Mouse (Mus musculus) C2C12 (cell line): ENCODE results near the gene Smim23. TPM values are rescaled to one million over a fixed set of nuclear protein-coding genes. Genes with fewer than 3 reads are reported as not detected.

Experiments used
- H3K27me3 ChIP-seq: one replicate; pipeline ENCODE4 v1.6.1; 2011; ENCODE audit not compliant: control insufficient read depth, insufficient read depth, insufficient read length
- H3K36me3 ChIP-seq: one replicate; pipeline ENCODE4 v1.6.1; 2011; ENCODE audit not compliant: control insufficient read depth, insufficient read depth
- H3K4me3 ChIP-seq: one replicate; pipeline ENCODE4 v1.5.1; 2011; ENCODE audit warnings: mild to moderate bottlenecking, control low read depth; ENCODE audit not compliant: poor library complexity, insufficient read depth, severe bottlenecking
- H3K79me2 ChIP-seq: one replicate; pipeline ENCODE4 v1.6.1; 2011; ENCODE audit not compliant: control insufficient read depth, insufficient read depth
- H3K79me3 ChIP-seq: one replicate; pipeline ENCODE4 v1.6.1; 2011; ENCODE audit warnings: low read depth, control low read depth
- H3ac ChIP-seq: one replicate; pipeline ENCODE3; 2011; ENCODE audit warnings: low read depth; ENCODE audit not compliant: control insufficient read depth, insufficient read length
- CEBPB ChIP-seq: IDR thresholded peaks from one replicate; pipeline ENCODE4 v1.6.1; 2011; ENCODE audit warnings: low read depth, mild to moderate bottlenecking, control low read depth, moderate library complexity
- CTCF ChIP-seq: IDR thresholded peaks from one replicate; pipeline ENCODE4 v1.5.1; 2011; ENCODE audit not compliant: control insufficient read depth, insufficient read depth, insufficient read length
- FOSL1 ChIP-seq: IDR thresholded peaks from one replicate; pipeline ENCODE4 v1.8.0; 2011; ENCODE audit warnings: mild to moderate bottlenecking, low read length; ENCODE audit not compliant: poor library complexity, insufficient read depth, severe bottlenecking
- MAX ChIP-seq: IDR thresholded peaks from one replicate; pipeline ENCODE4 v1.6.1; 2011; ENCODE audit warnings: mild to moderate bottlenecking, control low read depth
- MYOD1 ChIP-seq: IDR thresholded peaks from one replicate; pipeline ENCODE4 v1.6.1; 2011; ENCODE audit warnings: low read depth; ENCODE audit not compliant: control insufficient read depth, insufficient read length
- MYOG ChIP-seq: IDR thresholded peaks from one replicate; pipeline ENCODE4 v1.6.1; 2011; ENCODE audit not compliant: control insufficient read depth, insufficient read length; ENCODE audit errors: extremely low read depth
- USF1 ChIP-seq: IDR thresholded peaks from one replicate; pipeline ENCODE4 v1.6.1; 2011; ENCODE audit warnings: low read depth, mild to moderate bottlenecking, control low read depth, moderate library complexity
- polyA plus RNA-seq: library from polyadenylated mRNA; unstranded; fragments of >200 nt; fragmentation: generic; extraction: Trizol; gene quantifications from one replicate; pipeline ENCODE4 v1.2.1, GENCODE M21; 2012; ENCODE audit warnings: missing spikeins

The Smim23 gene
- polyA plus RNA-seq, 1 experiment = not detected

GRCm38 (mm10) chr11:32805958-32806357, 18.4 kb downstream of the Smim23 start:
- no peaks in the 10 kb centered on the region for H3K79me2 ChIP-seq
- H3K4me3 ChIP-seq = no peak overlapping the region
- peaks cover 16% of the 10 kb centered on the region for H3K27me3 ChIP-seq
- no peak for TF ChIP-seq MAX
- TF ChIP-seq CEBPB = no peak
- TF ChIP-seq USF1 = no peak
- no peak for TF ChIP-seq MYOG
- no peaks in the 10 kb centered on the region for H3K79me3 ChIP-seq
- H3K36me3 ChIP-seq = no peaks in the 10 kb centered on the region
- H3ac ChIP-seq = no peak overlapping the region

DNA sequence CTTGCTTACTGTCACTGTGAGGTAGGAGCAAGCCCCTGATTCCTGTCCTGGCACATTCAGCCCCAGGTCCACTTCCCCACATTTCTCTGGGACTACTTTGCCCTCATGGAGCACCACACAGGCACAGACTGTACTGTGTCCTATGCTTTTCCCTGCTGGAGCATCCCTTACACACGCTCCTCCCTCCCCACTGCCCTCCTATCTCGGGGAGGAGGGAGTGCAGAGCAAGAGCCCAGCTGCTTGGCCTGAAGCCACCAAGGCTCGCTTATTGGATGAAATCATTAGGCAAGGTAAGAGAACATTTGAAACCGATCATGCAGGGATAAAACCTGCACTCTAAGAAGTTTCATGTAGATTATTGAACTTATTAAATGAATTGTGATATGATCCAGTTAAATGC, 20.7 kb downstream of the Smim23 start:
- Histone ChIP-seq H3K79me2 (no peaks in the 10 kb centered on the region), H3K79me3 (no peaks in the 10 kb centered on the region), H3K4me3 (no peak overlapping the region), H3ac (no peak overlapping the region), H3K36me3 (no peaks in the 10 kb centered on the region), H3K27me3 (peaks cover 22% of the 10 kb centered on the region)
- TF ChIP-seq CTCF (no peak), FOSL1 (no peak), MYOD1 (no peak), CEBPB (no peak), MYOG (no peak), MAX (no peak), USF1 (no peak)

DNA sequence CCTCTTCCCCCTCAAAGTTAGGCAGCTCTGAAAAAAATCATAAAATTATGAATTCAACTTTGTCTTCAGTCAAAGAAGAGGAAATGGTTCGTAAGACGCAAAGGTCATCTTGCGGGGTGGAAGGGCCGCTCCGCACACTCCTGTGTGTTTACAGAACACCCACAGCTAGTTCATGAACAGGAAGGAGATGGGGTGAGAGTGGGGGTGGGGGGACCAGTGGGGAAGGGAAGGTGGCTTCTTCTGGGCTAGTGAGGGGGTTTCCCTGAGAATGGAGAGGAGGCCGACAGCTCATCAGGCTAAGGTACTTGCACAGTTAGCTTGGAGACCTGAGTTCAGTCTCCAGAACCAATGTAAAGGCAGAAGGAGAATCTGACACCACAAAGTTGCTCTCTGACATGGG, 22.7 kb downstream of the Smim23 start:
- Histone ChIP-seq H3ac (no peak overlapping the region), H3K4me3 (no peak overlapping the region), H3K79me3 (no peaks in the 10 kb centered on the region), H3K79me2 (no peaks in the 10 kb centered on the region), H3K36me3 (no peaks in the 10 kb centered on the region), H3K27me3 (peaks cover 34% of the 10 kb centered on the region)
- TF ChIP-seq USF1 (no peak), CTCF (no peak), MAX (no peak), FOSL1 (no peak), CEBPB (no peak), MYOG (no peak), MYOD1 (no peak)

GRCm38 (mm10) chr11:32800929-32801375, 23.5 kb downstream of the Smim23 start:
- no peak overlapping the region for H3ac ChIP-seq
- peaks cover 38% of the 10 kb centered on the region for H3K27me3 ChIP-seq
- no peaks in the 10 kb centered on the region for H3K79me3 ChIP-seq
- H3K4me3 ChIP-seq = no peak overlapping the region
- no peaks in the 10 kb centered on the region for H3K36me3 ChIP-seq
- TF ChIP-seq MAX (no peak), CTCF (no peak), MYOG (no peak), CEBPB (no peak), USF1 (no peak), FOSL1 (no peak), MYOD1 (no peak)
- no peaks in the 10 kb centered on the region for H3K79me2 ChIP-seq

- no peak overlapping the region for H3ac ChIP-seq
- no peaks in the 10 kb centered on the region for H3K36me3 ChIP-seq
- no peaks in the 10 kb centered on the region for H3K79me3 ChIP-seq
- no peak overlapping the region for H3K4me3 ChIP-seq
- no peaks in the 10 kb centered on the region for H3K79me2 ChIP-seq
- H3K27me3 ChIP-seq = peaks cover 43% of the 10 kb centered on the region
- TF ChIP-seq USF1 = no peak
- TF ChIP-seq MYOD1 = no peak
- no peak for TF ChIP-seq CTCF
- TF ChIP-seq CEBPB = no peak
- no peak for TF ChIP-seq MYOG
- TF ChIP-seq FOSL1 = no peak
- no peak for TF ChIP-seq MAX
These were observed 26.0 kb downstream of the Smim23 start for GRCm38 (mm10) chr11:32798445-32798844.

DNA sequence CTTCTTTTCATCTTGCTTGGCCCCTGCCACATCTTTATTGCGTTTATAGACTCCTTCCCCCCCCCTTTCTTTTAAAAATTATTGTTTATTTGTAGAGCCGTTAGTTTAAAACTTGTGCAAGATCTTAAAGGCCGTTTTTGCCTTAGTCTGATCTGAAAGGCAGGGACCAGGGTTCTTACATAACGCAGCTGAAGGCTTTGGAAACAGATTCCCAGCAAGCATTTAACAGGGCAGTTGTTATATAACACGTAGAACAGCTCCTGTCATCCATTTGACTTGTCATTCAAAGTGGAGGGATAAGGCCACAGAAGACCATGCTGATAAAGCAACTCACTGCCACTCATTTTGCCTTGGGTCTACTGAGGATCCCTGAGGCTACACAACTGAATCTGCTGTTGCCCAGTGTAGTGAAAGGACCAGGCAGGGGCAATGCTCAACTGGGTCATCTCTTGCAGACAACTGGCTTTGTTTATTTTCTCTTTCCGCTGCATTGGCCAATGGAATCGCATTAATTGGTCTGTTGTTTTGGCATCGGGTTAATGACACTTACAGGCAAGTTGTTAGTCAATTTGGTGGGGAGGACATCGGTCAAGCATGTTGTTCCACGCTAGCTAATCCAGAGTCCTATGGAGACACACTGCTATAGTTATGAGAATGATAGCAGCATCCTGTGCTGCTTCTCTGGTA, 29.5 kb downstream of the Smim23 start:
- no peaks in the 10 kb centered on the region for H3K36me3 ChIP-seq
- peaks cover 35% of the 10 kb centered on the region for H3K27me3 ChIP-seq
- H3K79me3 ChIP-seq = no peaks in the 10 kb centered on the region
- TF ChIP-seq CTCF (no peak), CEBPB (no peak), MYOD1 (no peak), FOSL1 (no peak), MAX (no peak), MYOG (no peak), USF1 (no peak)
- H3ac ChIP-seq = no peak overlapping the region
- no peak overlapping the region for H3K4me3 ChIP-seq
- H3K79me2 ChIP-seq = no peaks in the 10 kb centered on the region
